In genomic region chr17:14239960-14240359, GRCm38 (mm10) we compare ENCODE assay signal across 23 mouse cellular contexts. TPM values are rescaled to one million over a fixed set of nuclear protein-coding genes. Genes with fewer than 3 reads are reported as not detected.
"Had no signal": no experiment of that assay in that cellular context is flagged by ENCODE, and none has a peak within 500 bp of the region (broad histone marks: within the 10 kb centered on the region; RNA-seq: fewer than 3 reads in every experiment).

No protein-coding gene starts in this region.

- DNase-seq: kidney, adult 11 months; kidney, adult 8-10 months; kidney, postnatal 10 days; kidney, postnatal 36 days; liver; lung, adult 18-20 months; lung, postnatal 10 days; lung, postnatal 36 days; midbrain, embryonic 14.5 days; retina, postnatal 1 day; right cerebral cortex, postnatal 4 days; thymus, postnatal 25 days had no signal

- H3K36me3 ChIP-seq: kidney, embryonic 15.5 days; limb, embryonic 10.5 days; limb, embryonic 13.5 days; liver, embryonic 12.5 days; liver, embryonic 15.5 days; lung, embryonic 15.5 days; neural tube, embryonic 12.5 days; neural tube, embryonic 15.5 days had no signal

- H3K27me3 ChIP-seq: lung, embryonic 15.5 days; neural tube, embryonic 12.5 days; neural tube, embryonic 15.5 days had no signal

- H3K9ac ChIP-seq: kidney, embryonic 15.5 days; limb, embryonic 13.5 days; liver, embryonic 12.5 days; liver, embryonic 15.5 days; lung, embryonic 15.5 days; neural tube, embryonic 12.5 days; neural tube, embryonic 15.5 days had no signal

- ATAC-seq: liver, embryonic 12.5 days had no signal

- H3K27ac ChIP-seq: kidney, embryonic 15.5 days; limb, embryonic 10.5 days; limb, embryonic 13.5 days; liver, embryonic 12.5 days; liver, embryonic 15.5 days; lung, embryonic 15.5 days; neural tube, embryonic 12.5 days; neural tube, embryonic 15.5 days had no signal

- H3K9me3 ChIP-seq: kidney, embryonic 15.5 days; limb, embryonic 10.5 days; limb, embryonic 13.5 days; liver, embryonic 12.5 days; liver, embryonic 15.5 days; lung, embryonic 15.5 days; neural tube, embryonic 12.5 days; neural tube, embryonic 15.5 days had no signal

- H3K4me2 ChIP-seq: kidney, embryonic 15.5 days; limb, embryonic 13.5 days; liver, embryonic 12.5 days; liver, embryonic 15.5 days; lung, embryonic 15.5 days; midbrain, embryonic 11.5 days; neural tube, embryonic 12.5 days; neural tube, embryonic 15.5 days had no signal

- H3K4me1 ChIP-seq: kidney, embryonic 15.5 days; limb, embryonic 10.5 days; liver, embryonic 12.5 days; liver, embryonic 15.5 days; neural tube, embryonic 12.5 days; neural tube, embryonic 15.5 days had no signal

- H3K4me3 ChIP-seq: kidney, embryonic 15.5 days; limb, embryonic 10.5 days; limb, embryonic 13.5 days; liver, embryonic 12.5 days; liver, embryonic 15.5 days; lung, embryonic 15.5 days; neural tube, embryonic 12.5 days; neural tube, embryonic 15.5 days had no signal

RNA-seq across cellular contexts. Expression of gene Dact2, which starts 35.9 kb away (rescaled TPM):
- total RNA-seq: megakaryocyte progenitor cell, adult 5-6 weeks; megakaryocyte-erythroid progenitor cell, adult 5-6 weeks had no signal

RNA-seq across cellular contexts. Expression of gene Smoc2, which starts 39.3 kb away (rescaled TPM):
- total RNA-seq: megakaryocyte progenitor cell, adult 5-6 weeks; megakaryocyte-erythroid progenitor cell, adult 5-6 weeks had no signal
